Mouse (Mus musculus) heart, adult 2 months (tissue): ENCODE data around the gene Pitx2. TPM values are rescaled to one million over a fixed set of nuclear protein-coding genes. Genes with fewer than 3 reads are reported as not detected.

Experiments used
- DNase-seq, 2 experiments: peaks; one replicate each; pipeline ENCODE4 v3.0.0; 2021
- H3K27ac ChIP-seq: fragments of 200-600 bp; 2 replicates; pipeline ENCODE4 v1.8.1; 2022
- H3K27me3 ChIP-seq: fragments of 200-500 bp; 2 replicates; pipeline ENCODE4 v1.6.1; 2012; ENCODE audit warnings: mild to moderate bottlenecking, low read length, inconsistent platforms, mixed read lengths; ENCODE audit not compliant: control insufficient read depth, insufficient read depth
- H3K36me3 ChIP-seq: fragments of 200-500 bp; 2 replicates; pipeline ENCODE4 v1.6.1; 2012; ENCODE audit warnings: low read length, inconsistent platforms; ENCODE audit not compliant: control insufficient read depth, insufficient read depth
- H3K4me1 ChIP-seq: fragments of 200-500 bp; 2 replicates; pipeline ENCODE4 v1.6.1; 2011; ENCODE audit warnings: low read length; ENCODE audit not compliant: control insufficient read depth, insufficient read depth
- H3K4me3 ChIP-seq: fragments of 200-600 bp; 2 replicates; pipeline ENCODE4 v1.8.1; 2022
- H3K79me2 ChIP-seq: fragments of 200-500 bp; replicated peaks from 2 replicates; pipeline ENCODE4 v1.6.1; 2012; ENCODE audit warnings: mild to moderate bottlenecking, inconsistent platforms, low read length, moderate library complexity, mixed read lengths; ENCODE audit not compliant: control insufficient read depth, insufficient read depth
- H3K9ac ChIP-seq: fragments of 200-500 bp; 2 replicates; pipeline ENCODE4 v1.6.1; 2012; ENCODE audit warnings: low read depth, mild to moderate bottlenecking, control low read depth, inconsistent platforms, low read length, mixed read lengths
- CTCF ChIP-seq: fragments of 200-600 bp; IDR thresholded peaks from 2 replicates; pipeline ENCODE4 v1.8.1; 2022; ENCODE audit warnings: antibody characterized with exemption, mild to moderate bottlenecking, moderate library complexity
- EP300 ChIP-seq: fragments of 200-500 bp; IDR thresholded peaks from 2 replicates; pipeline ENCODE4 v1.6.1; 2011; ENCODE audit warnings: low read depth, low read length, control low read depth; ENCODE audit not compliant: insufficient read depth
- POLR2A ChIP-seq: fragments of 200-500 bp; IDR thresholded peaks from 2 replicates; pipeline ENCODE4 v1.6.1; 2011; ENCODE audit warnings: mild to moderate bottlenecking, low read depth, low read length, control low read depth; ENCODE audit not compliant: insufficient read depth
- WGBS: fragments of 180-500 bp; shearing (Covaris S2); methylation state at CpG from one replicate; pipeline ENCODE4 v1.1.7; 2018; 5-methylcytosine and 5-hydroxymethylcytosine counted together
- intact Hi-C: fragments of 180-260 bp; cut with DNase I; formaldehyde crosslinking; loops from one replicate; pipeline ENCODE4 v1.15.1; 2025
- polyA plus RNA-seq: library from polyadenylated mRNA; depleted of rRNA; stranded (reverse); fragments of >200 nt; gene quantifications from 2 replicates; pipeline ENCODE4 v1.2.3, GENCODE M21; 2012; rRNA removed
- total RNA-seq, 2 experiments: library from RNA; stranded (reverse); gene quantifications; 2 replicates each; pipeline ENCODE4 v1.2.3; 2021

The Pitx2 gene
- total and polyA plus RNA-seq, 3 experiments, result 0.30 to 2.7 (median 0.76) TPM

- H3K9ac ChIP-seq, result no peak overlapping the region
- H3K36me3 ChIP-seq, result no peaks in the 10 kb centered on the region
- H3K27ac ChIP-seq, result no peak overlapping the region
- WGBS, result 61% methylated on average over 10 of the region's 10 CpGs
- no peaks in the 10 kb centered on the region for H3K79me2 ChIP-seq
- DNase-seq, result no peak
- peaks cover 2% of the 10 kb centered on the region; the same call in 1 of the 2 replicates for H3K27me3 ChIP-seq
- TF ChIP-seq EP300, result no peak
- no peak for TF ChIP-seq POLR2A
- TF ChIP-seq CTCF, result no peak
- no peak overlapping the region for H3K4me3 ChIP-seq
- no peaks in the 10 kb centered on the region for H3K4me1 ChIP-seq
- intact Hi-C loops, result no loop called here
These were observed 54.6 kb downstream of the Pitx2 start for GRCm38 (mm10) chr3:129254246-129254645.

- H3K27ac ChIP-seq, result no peak overlapping the region
- no peak overlapping the region; the same call in 1 of the 2 replicates for H3K4me3 ChIP-seq
- TF ChIP-seq EP300 (no peak), POLR2A (no peak), CTCF (no peak)
- no peaks in the 10 kb centered on the region for H3K36me3 ChIP-seq
- DNase-seq, result no peak
- peaks cover 2% of the 10 kb centered on the region; the same call in 1 of the 2 replicates for H3K27me3 ChIP-seq
- no peaks in the 10 kb centered on the region for H3K79me2 ChIP-seq
- intact Hi-C loops, result no loop called here
- no peak overlapping the region for H3K9ac ChIP-seq
- no peaks in the 10 kb centered on the region for H3K4me1 ChIP-seq
- 54% methylated on average over 19 of the region's 19 CpGs for WGBS
These were observed 56.6 kb downstream of the Pitx2 start for GRCm38 (mm10) chr3:129256283-129256682.

- Histone ChIP-seq H3K27ac (no peak overlapping the region), H3K27me3 (peaks cover 2% of the 10 kb centered on the region; the same call in 1 of the 2 replicates), H3K4me3 (no peak overlapping the region), H3K36me3 (no peaks in the 10 kb centered on the region), H3K9ac (no peak overlapping the region), H3K79me2 (no peaks in the 10 kb centered on the region), H3K4me1 (no peaks in the 10 kb centered on the region)
- TF ChIP-seq EP300 (no peak), CTCF (peak; percentile 66)
- no peak for DNase-seq
- intact Hi-C loops, result no loop called here
- WGBS, result 57% methylated on average over 8 of the region's 8 CpGs
These were observed 57.1 kb downstream of the Pitx2 start for GRCm38 (mm10) chr3:129256766-129257165.

GRCm38 (mm10) chr3:129258497-129258896 is 58.8 kb downstream of the Pitx2 start:
- Histone ChIP-seq H3K4me1 (no peaks in the 10 kb centered on the region), H3K9ac (no peak overlapping the region), H3K79me2 (no peaks in the 10 kb centered on the region), H3K36me3 (no peaks in the 10 kb centered on the region), H3K27me3 (peaks cover 2% of the 10 kb centered on the region; the same call in 1 of the 2 replicates), H3K4me3 (no peak overlapping the region), H3K27ac (no peak overlapping the region)
- no peak for DNase-seq
- no peak for TF ChIP-seq CTCF
- no peak for TF ChIP-seq POLR2A
- TF ChIP-seq EP300, result no peak
- WGBS, result 74% methylated on average over 5 of the region's 5 CpGs
- intact Hi-C loops, result no loop called here

Other genes with a start within 250 kb of the Pitx2 start
- gene Enpep, start 132.8 kb downstream of the Pitx2 start, total RNA-seq, result 1 to 10 TPM; 5.9 to 6.2 TPM
- gene Enpep, start 132.8 kb downstream of the Pitx2 start, polyA plus RNA-seq, result 5.1 and 9.7 TPM in 2 replicates